Mouse (Mus musculus) forebrain, embryonic 12.5 days (tissue): Measurements from ENCODE around the gene Neurl4. TPM values are rescaled to one million over a fixed set of nuclear protein-coding genes. Genes with fewer than 3 reads are reported as not detected.

ENCODE experiments used
- ATAC-seq: fragments of 200-750 bp; cut with Nextera tagmentation; 2 replicates; pipeline ENCODE4 v1.8.0; 2017; ENCODE audit warnings: moderate TSS enrichment; ENCODE audit not compliant: low FRiP score
- H3K27ac ChIP-seq: fragments of 300-500 bp; sonication (generic); 2 replicates; pipeline ENCODE4 v1.5.1; 2016; ENCODE audit warnings: mild to moderate bottlenecking
- H3K27me3 ChIP-seq: fragments of 300-500 bp; sonication (generic); 2 replicates; pipeline ENCODE4 v1.6.1; 2016; ENCODE audit warnings: mild to moderate bottlenecking
- H3K36me3 ChIP-seq: fragments of 300-500 bp; sonication (generic); replicated peaks from 2 replicates; pipeline ENCODE4 v1.6.1; 2016; ENCODE audit warnings: mild to moderate bottlenecking
- H3K4me1 ChIP-seq: fragments of 300-500 bp; sonication (generic); 2 replicates; pipeline ENCODE4 v1.6.1; 2016
- H3K4me2 ChIP-seq: fragments of 300-500 bp; sonication (generic); 2 replicates; pipeline ENCODE4 v1.6.1; 2016; ENCODE audit warnings: mild to moderate bottlenecking, moderate library complexity
- H3K4me3 ChIP-seq: fragments of 300-500 bp; sonication (generic); replicated peaks from 2 replicates; pipeline ENCODE4 v1.5.1; 2016; ENCODE audit warnings: mild to moderate bottlenecking
- H3K9ac ChIP-seq: fragments of 300-500 bp; sonication (generic); 2 replicates; pipeline ENCODE4 v1.6.1; 2016; ENCODE audit warnings: mild to moderate bottlenecking
- H3K9me3 ChIP-seq: fragments of 300-500 bp; sonication (generic); 2 replicates; pipeline ENCODE4 v1.6.1; 2016
- WGBS: fragments of 180-500 bp; shearing (Covaris S2); methylation state at CpG from one replicate; pipeline ENCODE4 v1.1.7; 2016; 5-methylcytosine and 5-hydroxymethylcytosine counted together
- polyA plus RNA-seq: library from polyadenylated mRNA; unstranded; fragments of >200 nt; fragmentation: Nextera tagmentation; extraction: Ambion mirVana; gene quantifications from 2 replicates; pipeline ENCODE4 v1.2.1, GENCODE M21; 2016

Neurl4 gene
- polyA plus RNA-seq, 1 experiment from 2014 or later, result 19.3 TPM

DNA sequence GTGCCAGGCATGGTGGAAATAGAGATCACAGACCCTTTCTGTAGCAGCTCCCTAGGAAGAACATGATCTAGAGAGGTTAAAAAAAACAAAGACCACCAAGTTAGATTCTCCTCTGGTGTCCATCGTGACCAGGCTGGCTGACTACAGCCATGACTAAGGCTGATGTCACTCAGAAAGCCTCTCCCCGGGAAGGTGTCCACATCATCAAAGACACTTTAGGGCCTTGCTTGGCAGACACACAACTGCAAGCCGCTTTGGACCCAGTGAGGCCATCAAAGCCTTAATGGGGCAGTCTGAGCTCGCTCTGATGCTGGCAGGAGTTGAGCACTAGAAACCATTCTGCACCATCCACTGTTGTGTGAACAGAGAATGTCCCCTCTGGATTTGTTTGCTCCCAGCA, 28.4 kb upstream of the Neurl4 start:
- Histone ChIP-seq H3K27ac (no peak overlapping the region), H3K4me1 (peaks cover 7% of the 10 kb centered on the region), H3K27me3 (no peaks in the 10 kb centered on the region), H3K36me3 (no peaks in the 10 kb centered on the region), H3K9ac (no peak overlapping the region), H3K4me3 (no peak overlapping the region), H3K4me2 (no peak overlapping the region), H3K9me3 (no peaks in the 10 kb centered on the region)
- ATAC-seq, result no peak
- WGBS, result 82% methylated on average over 4 of the region's 4 CpGs

DNA sequence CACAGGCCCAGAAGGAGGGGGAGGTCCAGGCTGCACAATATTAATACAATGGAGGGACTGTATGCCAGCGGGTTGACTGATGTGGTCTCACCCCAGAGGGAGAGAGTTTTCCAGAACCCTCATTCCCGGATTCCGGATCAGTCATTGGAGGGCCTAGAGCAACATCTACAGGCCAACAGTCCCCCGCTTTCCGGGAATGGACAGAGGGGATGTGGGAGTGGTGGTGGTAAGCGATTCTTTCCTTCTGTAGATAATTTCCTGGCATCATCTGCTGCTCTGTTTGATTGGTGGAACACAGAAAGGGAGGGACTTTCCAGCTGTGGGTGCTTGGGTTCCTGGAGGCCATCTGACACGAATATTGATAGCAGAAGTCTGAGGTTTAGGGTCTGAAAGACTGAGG, 24.7 kb upstream of the Neurl4 start:
- H3K4me2 ChIP-seq, result no peak overlapping the region
- no peak overlapping the region for H3K27ac ChIP-seq
- WGBS, result 74% methylated on average over 7 of the region's 7 CpGs
- H3K9ac ChIP-seq, result no peak overlapping the region
- H3K4me3 ChIP-seq, result no peak overlapping the region
- no peak for ATAC-seq
- H3K4me1 ChIP-seq, result peaks cover 28% of the 10 kb centered on the region
- H3K36me3 ChIP-seq, result no peaks in the 10 kb centered on the region
- H3K9me3 ChIP-seq, result no peaks in the 10 kb centered on the region
- H3K27me3 ChIP-seq, result peaks cover 18% of the 10 kb centered on the region

DNA sequence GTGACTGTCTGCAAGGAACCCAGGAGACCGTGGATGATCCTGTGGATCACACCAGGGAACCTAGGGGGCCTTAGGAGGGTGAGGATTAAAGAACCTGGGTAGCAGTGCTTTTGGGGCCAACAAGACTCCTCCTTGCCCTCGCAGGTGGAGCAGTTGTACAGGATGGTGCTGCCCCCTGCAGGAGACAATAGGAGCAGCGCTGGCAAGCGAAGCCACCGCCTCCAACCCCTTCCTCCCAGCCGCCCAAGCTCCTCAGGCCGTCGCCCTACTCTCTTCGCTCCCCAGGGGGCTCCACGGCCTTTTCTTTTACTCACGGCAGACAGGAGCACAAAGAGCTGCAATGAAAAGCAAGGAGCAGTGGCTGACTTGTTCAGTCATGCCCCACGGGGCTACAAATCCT, 24.0 kb upstream of the Neurl4 start:
- H3K4me2 ChIP-seq, result peak overlapping the region; percentile 44
- ATAC-seq, result peak; percentile 21; the same call in 1 of the 2 replicates
- 2% methylated on average over 12 of the region's 12 CpGs for WGBS
- H3K36me3 ChIP-seq, result no peaks in the 10 kb centered on the region
- H3K9ac ChIP-seq, result no peak overlapping the region
- H3K4me1 ChIP-seq, result peaks cover 34% of the 10 kb centered on the region
- H3K27me3 ChIP-seq, result peaks cover 25% of the 10 kb centered on the region
- H3K9me3 ChIP-seq, result no peaks in the 10 kb centered on the region
- 0 out of 2 replicates have a peak overlapping the region, but pooled peaks have one; percentile 14 for H3K4me3 ChIP-seq
- no peak overlapping the region; the same call in 1 of the 2 replicates for H3K27ac ChIP-seq

DNA sequence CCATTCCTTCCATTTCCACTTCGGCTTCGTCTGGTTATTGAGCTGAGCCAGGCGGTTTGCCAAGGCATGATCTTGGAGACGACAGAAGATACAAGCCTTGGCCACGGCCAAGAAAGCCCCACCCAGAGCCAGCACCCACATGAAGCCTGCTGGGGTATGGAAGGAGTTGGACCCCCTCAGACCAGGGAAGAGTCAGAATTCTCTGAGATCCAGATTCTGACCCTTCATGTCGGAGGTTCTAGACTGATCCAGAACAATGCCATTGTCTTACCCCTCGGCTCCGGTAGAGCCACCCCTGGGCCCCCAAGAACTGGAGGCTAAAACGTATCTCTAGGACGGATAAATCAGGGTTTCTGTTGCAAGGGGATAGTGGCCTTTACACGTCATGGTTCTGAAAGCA, 23.0 kb upstream of the Neurl4 start, which contains the start of gene Tmem95:
TSS of gene Tmem95 (minus strand) at position 141 of the 400 bp plus-strand sequence.
- Histone ChIP-seq H3K4me3 (0 out of 2 replicates have a peak within 1 kb of the TSS, but pooled peaks have one; percentile 14), H3K27me3 (peaks cover 31% of the 10 kb centered on the region), H3K27ac (no peak within 1 kb of the TSS; the same call in 1 of the 2 replicates), H3K4me2 (peak within 1 kb of the TSS; percentile 44), H3K9me3 (no peaks in the 10 kb centered on the region), H3K4me1 (peaks cover 36% of the 10 kb centered on the region), H3K9ac (no peak within 1 kb of the TSS), H3K36me3 (no peaks in the 10 kb centered on the region)
- 92% methylated on average over 11 of the region's 11 CpGs for WGBS
- ATAC-seq, result no peak

DNA sequence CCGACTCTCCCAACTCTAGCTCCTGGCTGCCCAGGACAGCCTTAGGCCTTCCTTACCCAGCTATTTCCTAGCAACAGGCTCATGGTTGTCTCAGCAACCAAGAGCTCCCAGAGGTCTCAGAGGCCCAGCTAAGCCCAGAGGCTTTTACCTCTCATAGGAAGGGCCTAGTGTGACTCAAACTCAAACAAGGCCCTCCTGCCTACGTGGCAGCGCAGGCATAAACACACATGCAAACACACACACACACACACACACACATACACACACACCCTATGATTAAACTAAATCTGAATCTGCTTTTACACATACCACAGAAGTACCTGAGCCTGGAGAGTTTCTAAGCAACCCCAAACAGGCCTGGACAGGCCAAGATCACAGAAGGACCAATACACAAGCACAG, 22.5 kb upstream of the Neurl4 start:
- ATAC-seq, result no peak
- Histone ChIP-seq H3K4me1 (peaks cover 36% of the 10 kb centered on the region), H3K9me3 (no peaks in the 10 kb centered on the region), H3K9ac (no peak overlapping the region), H3K4me3 (no peak overlapping the region), H3K36me3 (no peaks in the 10 kb centered on the region), H3K27ac (no peak overlapping the region), H3K27me3 (peaks cover 31% of the 10 kb centered on the region), H3K4me2 (no peak overlapping the region)
- WGBS, result 82% methylated on average over 3 of the region's 3 CpGs

DNA sequence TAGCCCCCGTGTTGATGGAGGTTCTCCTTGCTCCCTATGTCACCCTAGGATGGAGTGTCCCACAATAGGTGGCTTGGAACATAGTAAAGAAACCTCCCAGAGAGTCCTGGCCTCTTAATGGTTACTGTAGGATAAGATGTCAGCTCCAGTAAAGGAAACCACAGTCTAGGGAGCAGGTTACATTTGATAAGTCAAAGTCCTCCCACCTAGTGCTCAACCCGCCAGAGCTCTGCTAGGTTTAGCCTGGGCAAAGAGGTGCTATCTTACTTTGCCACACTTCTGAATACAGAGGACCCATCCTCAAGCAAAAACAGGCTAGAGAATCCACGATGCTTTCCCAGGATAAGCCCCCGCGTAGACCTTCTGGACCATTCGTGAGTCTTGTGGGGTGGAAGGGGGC, 21.9 kb upstream of the Neurl4 start:
- ATAC-seq, result no peak
- H3K36me3 ChIP-seq, result no peaks in the 10 kb centered on the region
- H3K4me1 ChIP-seq, result peaks cover 36% of the 10 kb centered on the region
- no peak overlapping the region for H3K27ac ChIP-seq
- H3K27me3 ChIP-seq, result peaks cover 31% of the 10 kb centered on the region
- H3K4me2 ChIP-seq, result no peak overlapping the region
- H3K4me3 ChIP-seq, result no peak overlapping the region
- H3K9ac ChIP-seq, result no peak overlapping the region
- 87% methylated on average over 6 of the region's 6 CpGs for WGBS
- H3K9me3 ChIP-seq, result no peaks in the 10 kb centered on the region

DNA sequence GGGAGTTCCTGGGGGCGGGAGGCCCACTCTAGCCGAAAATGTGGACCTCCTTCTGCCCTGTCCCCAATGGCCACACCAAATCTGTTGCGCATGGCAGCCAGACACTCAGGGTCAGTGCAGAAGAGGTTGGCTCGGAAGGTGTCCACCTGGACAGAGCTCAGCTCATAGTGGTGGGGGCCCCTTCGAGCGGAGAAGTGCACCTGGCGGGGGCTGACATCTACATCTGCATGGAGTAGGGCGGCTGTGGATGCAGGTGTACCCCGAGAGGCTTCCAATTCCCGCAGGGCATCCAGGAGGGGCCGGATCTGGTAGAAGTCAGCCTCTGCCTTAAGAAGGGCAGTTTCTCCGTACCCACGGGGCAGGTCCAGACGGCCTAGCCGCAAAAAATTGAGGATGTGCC, 21.2 kb upstream of the Neurl4 start:
- Histone ChIP-seq H3K36me3 (no peaks in the 10 kb centered on the region), H3K27ac (no peak overlapping the region), H3K9me3 (no peaks in the 10 kb centered on the region), H3K4me2 (peak overlapping the region; percentile 69), H3K27me3 (peaks cover 31% of the 10 kb centered on the region), H3K9ac (no peak overlapping the region), H3K4me1 (peaks cover 36% of the 10 kb centered on the region), H3K4me3 (peak overlapping the region; percentile 8)
- ATAC-seq, result no peak
- WGBS, result 60% methylated on average over 15 of the region's 15 CpGs

DNA sequence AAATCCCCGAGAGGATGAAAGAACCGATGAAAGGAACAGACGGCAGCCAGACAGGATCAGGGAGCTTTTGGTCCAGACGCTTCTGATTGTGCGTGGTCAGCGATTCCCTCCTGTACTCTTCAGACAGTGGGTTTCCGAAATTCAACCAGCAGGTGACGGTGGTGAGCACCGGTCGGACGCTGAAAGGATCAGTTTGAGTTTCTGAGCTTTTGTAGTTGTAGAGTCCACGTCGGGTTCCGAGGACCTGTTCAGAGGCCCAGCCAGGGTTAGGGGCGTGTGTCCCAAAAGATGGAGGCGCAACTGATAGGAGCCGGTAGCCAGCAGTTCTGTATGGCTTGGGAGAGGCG, 20.4 kb upstream of the Neurl4 start:
- Histone ChIP-seq H3K4me3 (peak overlapping the region; percentile 43), H3K9ac (peak overlapping the region; percentile 48), H3K4me1 (peaks cover 36% of the 10 kb centered on the region), H3K27me3 (peaks cover 31% of the 10 kb centered on the region), H3K9me3 (no peaks in the 10 kb centered on the region), H3K27ac (peak overlapping the region; percentile 56; the same call in 1 of the 2 replicates), H3K36me3 (no peaks in the 10 kb centered on the region), H3K4me2 (peak overlapping the region; percentile 69)
- peak; percentile 7; the same call in 1 of the 2 replicates for ATAC-seq
- WGBS, result under 1% methylated on average over 18 of the region's 18 CpGs

DNA sequence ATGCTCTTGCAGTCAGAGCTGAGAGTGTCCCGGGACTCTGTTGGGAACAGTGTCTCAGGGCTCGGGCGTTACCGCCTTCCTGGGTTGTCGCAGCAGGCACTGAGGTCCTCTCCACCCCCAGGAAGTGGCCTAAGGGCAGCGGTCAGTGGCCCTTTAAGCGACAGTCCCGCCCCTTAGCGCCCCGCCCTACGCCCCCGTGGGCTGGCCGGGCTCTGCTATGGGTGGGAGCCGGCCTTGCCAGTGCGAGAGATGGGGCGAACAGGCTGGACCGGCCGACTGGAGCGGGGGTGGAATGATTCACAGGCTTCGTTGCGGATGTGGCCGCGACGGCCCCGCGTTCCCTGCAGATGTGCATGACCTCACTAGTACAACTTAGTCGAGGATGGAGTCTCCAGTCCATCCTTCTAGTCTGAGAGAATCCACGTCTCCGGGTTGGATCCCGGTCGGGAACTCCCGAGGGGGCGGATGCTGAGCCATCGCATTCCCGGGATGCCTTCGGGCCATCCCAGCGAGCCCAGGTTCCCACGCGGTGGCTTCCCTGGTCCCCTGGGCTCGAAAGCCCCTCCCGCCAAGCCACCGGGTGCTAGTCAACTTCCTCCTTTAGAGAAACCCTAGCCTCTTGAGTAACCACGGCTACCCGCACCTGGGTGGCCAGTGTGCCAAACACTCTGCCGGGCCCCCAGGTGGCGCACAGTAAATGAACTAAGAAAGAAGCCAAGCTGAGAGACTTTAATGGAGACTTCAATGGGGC, 19.8 kb upstream of the Neurl4 start, which contains the start of gene Kctd11:
TSS of gene Kctd11 (minus strand) at position 554 of the 751 bp plus-strand sequence.
- H3K27me3 ChIP-seq, result peaks cover 31% of the 10 kb centered on the region
- WGBS, result under 1% methylated on average over 46 of the region's 46 CpGs
- H3K9me3 ChIP-seq, result no peaks in the 10 kb centered on the region
- H3K9ac ChIP-seq, result peak within 1 kb of the TSS; percentile 48
- H3K36me3 ChIP-seq, result no peaks in the 10 kb centered on the region
- H3K4me1 ChIP-seq, result peaks cover 36% of the 10 kb centered on the region
- H3K4me3 ChIP-seq, result peak within 1 kb of the TSS; percentile 43
- peak; percentile 69 for ATAC-seq
- peak within 1 kb of the TSS; percentile 69 for H3K4me2 ChIP-seq
- H3K27ac ChIP-seq, result peak within 1 kb of the TSS; percentile 56

DNA sequence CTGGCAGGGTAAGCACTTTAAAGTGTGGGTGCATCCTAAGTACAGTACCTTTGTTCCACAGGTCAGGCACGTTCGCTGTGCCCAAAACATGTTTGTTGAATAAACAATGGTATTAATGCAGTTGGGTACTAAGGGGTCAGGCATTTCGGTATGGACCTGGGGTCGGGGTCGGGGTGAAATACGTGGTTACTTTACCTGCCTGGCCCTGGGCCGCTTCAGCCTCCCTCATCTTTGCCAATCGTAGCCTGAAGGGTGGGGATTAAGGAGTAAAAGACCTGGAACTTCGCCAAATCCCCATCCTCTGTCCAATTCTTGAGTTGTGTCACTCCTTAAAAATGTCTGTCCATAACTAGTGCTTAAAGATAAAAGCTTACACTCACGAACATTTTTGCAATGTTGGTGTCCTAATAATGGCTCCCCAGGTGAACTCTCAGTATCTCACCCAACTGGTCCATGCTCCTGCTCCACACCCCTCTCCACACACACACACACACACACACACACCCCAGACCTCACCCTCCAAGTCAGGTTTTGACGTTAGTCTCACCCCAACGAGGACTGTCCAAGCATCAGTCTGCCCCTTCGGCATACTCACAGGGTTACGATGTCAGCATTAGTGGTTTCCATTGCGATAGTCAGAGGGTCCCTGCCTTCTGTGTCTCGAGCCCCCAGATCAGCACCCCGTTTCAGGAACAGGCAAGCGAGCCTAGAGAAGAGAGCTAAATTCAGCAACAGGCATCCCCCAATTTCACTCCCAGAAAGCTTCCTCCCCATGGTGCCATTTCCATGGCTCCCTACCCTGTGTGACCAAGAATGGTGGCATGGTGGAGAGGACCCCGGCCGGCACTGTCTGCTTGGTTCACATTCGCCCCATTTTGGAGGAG, 18.8 kb upstream of the Neurl4 start:
- H3K36me3 ChIP-seq, result no peaks in the 10 kb centered on the region
- H3K9ac ChIP-seq, result peak overlapping the region; percentile 48; the same call in 1 of the 2 replicates
- H3K4me3 ChIP-seq, result peak overlapping the region; percentile 43
- H3K27ac ChIP-seq, result no peak overlapping the region
- WGBS, result 55% methylated on average over 21 of the region's 21 CpGs
- no peaks in the 10 kb centered on the region for H3K9me3 ChIP-seq
- no peak for ATAC-seq
- H3K4me1 ChIP-seq, result peaks cover 34% of the 10 kb centered on the region
- H3K4me2 ChIP-seq, result peak overlapping the region; percentile 69
- H3K27me3 ChIP-seq, result peaks cover 31% of the 10 kb centered on the region

DNA sequence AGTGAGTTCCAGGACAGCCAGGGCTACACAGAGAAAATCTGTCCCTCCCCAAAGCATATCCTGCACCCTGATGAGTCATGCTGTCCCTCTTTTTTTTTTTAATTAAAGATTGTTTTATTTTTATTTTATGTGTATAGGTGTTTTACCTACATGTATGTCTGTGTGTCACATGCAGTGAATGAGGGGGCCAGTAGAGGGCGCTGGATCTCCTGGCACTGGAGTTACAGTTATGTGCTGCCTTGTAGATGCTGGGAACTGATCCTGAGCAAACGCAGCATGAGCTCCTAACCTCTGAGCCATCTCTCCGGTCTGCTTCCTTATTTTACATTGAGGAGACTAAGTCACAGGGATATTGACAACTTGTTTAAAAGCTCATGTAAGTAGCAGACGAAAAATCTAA, 17.8 kb upstream of the Neurl4 start:
- 63% methylated on average over 4 of the region's 4 CpGs for WGBS
- Histone ChIP-seq H3K9me3 (no peaks in the 10 kb centered on the region), H3K36me3 (no peaks in the 10 kb centered on the region), H3K4me2 (no peak overlapping the region), H3K4me1 (peaks cover 28% of the 10 kb centered on the region), H3K4me3 (no peak overlapping the region), H3K9ac (no peak overlapping the region), H3K27ac (no peak overlapping the region), H3K27me3 (peaks cover 31% of the 10 kb centered on the region)
- no peak for ATAC-seq

DNA sequence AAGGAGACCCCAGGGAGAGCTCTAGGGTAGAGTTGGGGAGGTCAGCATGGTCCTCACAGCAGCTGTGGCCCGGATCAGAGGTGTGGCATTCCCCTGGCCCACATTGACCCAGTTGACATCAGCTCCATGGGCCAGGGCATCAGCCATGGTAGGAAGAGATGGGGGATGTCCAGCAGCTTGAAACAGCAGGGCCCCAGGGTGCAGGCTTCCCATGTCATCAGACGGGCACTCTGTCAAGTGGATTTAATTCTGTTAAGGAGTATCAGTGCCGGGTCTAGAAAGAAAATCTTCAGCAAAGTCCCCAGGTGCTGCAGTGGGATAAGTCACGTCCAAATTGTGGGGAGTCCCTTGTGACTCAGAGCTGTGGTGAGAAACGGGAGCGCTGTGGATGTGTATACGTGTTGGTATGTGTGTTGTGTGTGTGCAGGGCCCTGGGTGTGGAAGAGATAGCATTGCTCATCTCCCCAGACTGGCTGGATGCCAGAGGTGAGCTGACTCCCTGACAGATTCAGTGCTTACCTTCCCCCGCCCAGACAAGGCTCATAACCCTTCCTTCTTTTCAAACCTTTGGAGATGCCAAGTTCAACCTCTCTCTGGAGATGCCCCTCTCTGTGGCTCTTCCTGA, 17.2 kb upstream of the Neurl4 start:
- no peak overlapping the region for H3K27ac ChIP-seq
- H3K27me3 ChIP-seq, result peaks cover 31% of the 10 kb centered on the region
- H3K4me3 ChIP-seq, result no peak overlapping the region
- WGBS, result 93% methylated on average over 8 of the region's 8 CpGs
- H3K4me1 ChIP-seq, result peaks cover 28% of the 10 kb centered on the region
- no peak overlapping the region for H3K4me2 ChIP-seq
- no peaks in the 10 kb centered on the region for H3K36me3 ChIP-seq
- ATAC-seq, result no peak
- no peak overlapping the region for H3K9ac ChIP-seq
- H3K9me3 ChIP-seq, result no peaks in the 10 kb centered on the region
